7 mouse cellular contexts compared by ENCODE assay signal in genomic region chr8:93811719-93812475, GRCm38 (mm10). TPM values are rescaled to one million over a fixed set of nuclear protein-coding genes. Genes with fewer than 3 reads are reported as not detected.
DNase-seq lines count a peak whose midpoint lies in the region; ATAC-seq and TF ChIP-seq lines count a peak whose summit lies in the region.

No protein-coding gene starts in this region.

- H3K27ac ChIP-seq in liver, embryonic 12.5 days, result no peak overlapping the region
- H3K27ac ChIP-seq in liver, postnatal 0 days (ENCODE audit: low read depth), result no peak overlapping the region
- peak overlapping the region; percentile 91 for H3K27ac ChIP-seq in hindbrain, embryonic 10.5 days
- H3K27ac ChIP-seq in neural tube, embryonic 12.5 days, result 0 out of 2 replicates have a peak overlapping the region, but pooled peaks have one; percentile 12

- no peaks in the 10 kb centered on the region for H3K9me3 ChIP-seq in liver, embryonic 12.5 days (replicated peaks)
- H3K9me3 ChIP-seq in liver, postnatal 0 days (ENCODE audit: low read length), result no peaks in the 10 kb centered on the region
- H3K9me3 ChIP-seq in hindbrain, embryonic 10.5 days, result no peaks in the 10 kb centered on the region
- H3K9me3 ChIP-seq in neural tube, embryonic 12.5 days, result no peaks in the 10 kb centered on the region

- no peak overlapping the region for H3K4me2 ChIP-seq in liver, embryonic 12.5 days
- H3K4me2 ChIP-seq in liver, postnatal 0 days (ENCODE audit: low read depth, low read length), result no peak overlapping the region
- peak overlapping the region; percentile 64 for H3K4me2 ChIP-seq in neural tube, embryonic 12.5 days (replicated peaks)

- H3K4me1 ChIP-seq in liver, embryonic 12.5 days, result peaks cover 16% of the 10 kb centered on the region
- peaks cover 9% of the 10 kb centered on the region; the same call in 1 of the 2 replicates for H3K4me1 ChIP-seq in liver, postnatal 0 days (ENCODE audit: insufficient read depth)
- H3K4me1 ChIP-seq in hindbrain, embryonic 10.5 days (replicated peaks), result peaks cover 40% of the 10 kb centered on the region
- peaks cover 28% of the 10 kb centered on the region for H3K4me1 ChIP-seq in neural tube, embryonic 12.5 days

- H3K4me3 ChIP-seq in liver, embryonic 12.5 days, result peak overlapping the region; percentile 61; the same call in 1 of the 2 replicates
- H3K4me3 ChIP-seq in liver, postnatal 0 days (ENCODE audit: low read depth, low read length), result no peak overlapping the region
- H3K4me3 ChIP-seq in hindbrain, embryonic 10.5 days, result peak overlapping the region; percentile 75
- H3K4me3 ChIP-seq in neural tube, embryonic 12.5 days, result peak overlapping the region; percentile 72

- H3K36me3 ChIP-seq in liver, embryonic 12.5 days, result no peaks in the 10 kb centered on the region
- H3K36me3 ChIP-seq in liver, postnatal 0 days (replicated peaks; ENCODE audit: insufficient read depth, low read length), result no peaks in the 10 kb centered on the region
- no peaks in the 10 kb centered on the region for H3K36me3 ChIP-seq in hindbrain, embryonic 10.5 days
- no peaks in the 10 kb centered on the region for H3K36me3 ChIP-seq in neural tube, embryonic 12.5 days

- 14% methylated on average over 20 of the region's 20 CpGs for WGBS in liver, embryonic 12.5 days (ENCODE audit: insufficient replicate concordance)
- WGBS in liver, postnatal 0 days (ENCODE audit: insufficient replicate concordance), result 19% methylated on average over 20 of the region's 20 CpGs
- 13% methylated on average over 20 of the region's 20 CpGs for WGBS in hindbrain, embryonic 10.5 days
- 10% methylated on average over 20 of the region's 20 CpGs for WGBS in neural tube, embryonic 12.5 days

- peaks cover 81% of the 10 kb centered on the region for H3K27me3 ChIP-seq in liver, embryonic 12.5 days (replicated peaks)
- peaks cover 55% of the 10 kb centered on the region for H3K27me3 ChIP-seq in liver, postnatal 0 days (ENCODE audit: insufficient read depth, low read length)
- H3K27me3 ChIP-seq in hindbrain, embryonic 10.5 days (ENCODE audit: insufficient read depth, poor library complexity, severe bottlenecking), result peaks cover 55% of the 10 kb centered on the region
- H3K27me3 ChIP-seq in neural tube, embryonic 12.5 days (replicated peaks), result no peaks in the 10 kb centered on the region

- H3K9ac ChIP-seq in liver, embryonic 12.5 days, result no peak overlapping the region
- no peak overlapping the region for H3K9ac ChIP-seq in liver, postnatal 0 days (replicated peaks)
- H3K9ac ChIP-seq in neural tube, embryonic 12.5 days, result peak overlapping the region; percentile 87

- TF ChIP-seq CTCF in liver, postnatal 0 days (IDR thresholded peaks at IDR 0.05; ENCODE audit: low read depth), result no peak

- no peak for DNase-seq in liver, postnatal 0 days
- DNase-seq in cerebellum, postnatal 10 days, result peak; percentile 75 to 77
- DNase-seq in hindbrain, embryonic 10.5 days (ENCODE audit: low spot score), result peak; percentile 17
- no peak for DNase-seq in gastrocnemius, postnatal 4 days (ENCODE audit: low spot score in 2 of 2)
- no peak for DNase-seq in urinary bladder, postnatal 10 days (ENCODE audit: low spot score)

- no peak for ATAC-seq in liver, embryonic 12.5 days
- ATAC-seq in liver, postnatal 0 days, result no peak
- no peak for ATAC-seq in neural tube, embryonic 12.5 days (ENCODE audit: low FRiP score, low read depth)

- no peak for TF ChIP-seq EP300 in liver, postnatal 0 days (IDR thresholded peaks at IDR 0.05; ENCODE audit: low read depth)

RNA-seq across cellular contexts. Expression of gene Gnao1, which starts 2.1 kb away (rescaled TPM):
- polyA plus RNA-seq in liver, embryonic 12.5 days (2016; fragmentation: Nextera tagmentation; extraction: Ambion mirVana), result 0.74 and 0.90 TPM in 2 replicates
- polyA plus RNA-seq in liver, postnatal 0 days (2015; fragmentation: Nextera tagmentation; extraction: Ambion mirVana), result 0.08 and 0.34 TPM in 2 replicates
- polyA plus RNA-seq in hindbrain, embryonic 10.5 days (2016; fragmentation: Nextera tagmentation; extraction: Ambion mirVana), result 16.2 and 32.7 TPM in 2 replicates
- 90.6 and 92.7 TPM in 2 replicates for polyA plus RNA-seq in neural tube, embryonic 12.5 days (2016; fragmentation: Nextera tagmentation; extraction: Ambion mirVana)
- total RNA-seq in gastrocnemius, postnatal 4 days (2021), result 10 to 100 TPM; 13.4 TPM

Comparison
In these comparisons a context has a peak if more than half of its experiments do, and no peak if none do; other contexts are left out.
1. H3K27ac ChIP-seq: peak in hindbrain, embryonic 10.5 days (single experiment) and neural tube, embryonic 12.5 days (single experiment); none in liver, embryonic 12.5 days (single experiment) and liver, postnatal 0 days (single experiment).
2. DNase-seq: peak in cerebellum, postnatal 10 days (2 of 2) and hindbrain, embryonic 10.5 days (single experiment); none in liver, postnatal 0 days (single experiment), gastrocnemius, postnatal 4 days (0 of 2) and urinary bladder, postnatal 10 days (single experiment).